Mouse (Mus musculus): ENCODE measurements at regions not wholly inside any gene's neighbourhood (a gene's known extent, or its start where the extent isn't known, plus 50 kb on each side); places are given as distances from the start of the nearest gene placed in this dataset.

DNA sequence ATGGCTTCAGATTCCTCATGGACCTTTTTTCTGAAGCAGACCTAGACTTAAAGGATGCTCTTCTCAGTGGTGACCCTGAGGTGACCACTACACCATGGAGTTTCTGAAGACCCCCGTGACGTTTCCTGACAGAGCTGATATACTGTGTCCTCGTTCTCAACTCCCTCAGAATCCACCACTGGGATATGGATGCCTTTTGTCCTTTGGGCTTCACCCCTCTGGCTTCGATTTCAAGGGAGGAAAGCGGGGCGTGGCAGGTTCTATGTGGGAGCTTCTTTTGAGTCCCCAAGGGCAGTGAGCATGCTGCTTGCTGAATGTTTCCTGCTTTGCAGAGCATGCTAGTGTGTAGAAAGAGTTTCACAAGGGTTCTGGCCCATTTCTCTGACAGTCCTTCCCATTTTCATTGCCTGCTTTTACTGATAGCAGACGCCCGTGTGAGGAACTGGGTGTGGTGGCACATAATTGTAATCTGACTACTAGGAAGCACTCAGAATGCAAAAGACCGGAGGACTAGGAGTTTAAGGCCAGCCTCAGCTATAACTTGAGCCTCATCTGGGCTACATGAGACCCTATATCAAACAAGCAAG is 204.0 kb upstream of the Id2 start:
- H3K4me2 ChIP-seq (ENCODE audit: low read depth, low read length): no peak overlapping the region
- H3K9ac ChIP-seq (ENCODE audit: low read depth, low read length): no peak overlapping the region
- DNase-seq (ENCODE audit: low spot score): no peak
- no peak for ATAC-seq (ENCODE audit: low read depth)
- H3K27ac ChIP-seq (replicated peaks; ENCODE audit: low read depth, low read length): no peak overlapping the region
- H3K9me3 ChIP-seq (ENCODE audit: control insufficient read depth, low read length): no peaks in the 10 kb centered on the region
- no peak overlapping the region for H3K4me3 ChIP-seq (ENCODE audit: low read depth, low read length)
- no peaks in the 10 kb centered on the region for H3K27me3 ChIP-seq (replicated peaks; ENCODE audit: control insufficient read depth, insufficient read depth, low read length)
- H3K4me1 ChIP-seq (ENCODE audit: control insufficient read depth, insufficient read depth, low read length): no peaks in the 10 kb centered on the region
- H3K36me3 ChIP-seq (ENCODE audit: control insufficient read depth, insufficient read depth, low read length): no peaks in the 10 kb centered on the region
- 67% methylated on average over 9 of the region's 9 CpGs for WGBS

DNA sequence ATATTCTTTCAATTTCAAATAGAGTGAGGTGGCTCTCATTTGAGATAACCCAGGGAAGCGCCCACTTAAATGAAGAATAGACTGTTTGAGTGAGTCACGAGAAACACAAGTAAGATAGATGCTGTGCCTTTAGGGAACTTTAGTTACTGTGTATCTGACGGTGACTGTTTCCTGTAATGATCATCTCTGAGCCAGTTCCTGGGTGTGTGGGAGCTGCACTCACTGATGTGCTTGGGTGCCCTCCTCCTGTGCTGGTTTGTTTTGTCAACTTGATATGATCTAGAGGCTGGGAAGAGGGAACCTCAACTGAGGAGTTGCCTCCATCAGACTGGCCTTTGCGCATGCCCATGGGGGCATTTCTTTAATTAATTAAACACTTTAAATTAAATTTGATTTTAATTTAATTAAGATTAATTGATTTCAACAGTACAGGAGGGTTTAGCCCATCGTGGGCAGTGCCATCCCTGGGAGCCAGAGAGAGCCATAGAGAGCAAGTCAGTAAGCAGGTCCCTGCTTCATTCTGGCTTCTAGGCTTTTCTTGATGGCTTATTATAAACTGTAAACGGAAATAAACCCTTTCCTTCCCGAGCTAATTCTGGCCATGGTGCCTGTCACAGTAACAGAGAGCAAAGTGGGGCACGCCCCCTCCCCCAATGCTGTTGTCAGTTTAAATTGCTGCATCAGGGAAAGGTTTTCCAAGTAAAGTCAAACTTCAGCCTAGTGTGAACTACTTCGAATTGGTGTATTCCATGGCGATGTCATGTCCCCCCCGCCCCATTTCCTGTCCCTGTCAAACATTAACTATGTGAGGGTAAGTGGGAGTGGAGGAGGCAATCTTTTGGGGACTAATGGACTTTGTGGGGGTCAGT is 202.9 kb upstream of the Id2 start:
- Histone ChIP-seq H3K9me3 (ENCODE audit: control insufficient read depth, low read length) (no peaks in the 10 kb centered on the region), H3K27me3 (replicated peaks; ENCODE audit: control insufficient read depth, insufficient read depth, low read length) (no peaks in the 10 kb centered on the region), H3K4me3 (ENCODE audit: low read depth, low read length) (no peak overlapping the region), H3K9ac (ENCODE audit: low read depth, low read length) (no peak overlapping the region), H3K4me2 (ENCODE audit: low read depth, low read length) (no peak overlapping the region), H3K4me1 (ENCODE audit: control insufficient read depth, insufficient read depth, low read length) (no peaks in the 10 kb centered on the region), H3K36me3 (ENCODE audit: control insufficient read depth, insufficient read depth, low read length) (no peaks in the 10 kb centered on the region), H3K27ac (replicated peaks; ENCODE audit: low read depth, low read length) (no peak overlapping the region)
- WGBS: 66% methylated on average over 11 of the region's 11 CpGs
- ATAC-seq (ENCODE audit: low read depth): no peak
- DNase-seq (ENCODE audit: low spot score): no peak

DNA sequence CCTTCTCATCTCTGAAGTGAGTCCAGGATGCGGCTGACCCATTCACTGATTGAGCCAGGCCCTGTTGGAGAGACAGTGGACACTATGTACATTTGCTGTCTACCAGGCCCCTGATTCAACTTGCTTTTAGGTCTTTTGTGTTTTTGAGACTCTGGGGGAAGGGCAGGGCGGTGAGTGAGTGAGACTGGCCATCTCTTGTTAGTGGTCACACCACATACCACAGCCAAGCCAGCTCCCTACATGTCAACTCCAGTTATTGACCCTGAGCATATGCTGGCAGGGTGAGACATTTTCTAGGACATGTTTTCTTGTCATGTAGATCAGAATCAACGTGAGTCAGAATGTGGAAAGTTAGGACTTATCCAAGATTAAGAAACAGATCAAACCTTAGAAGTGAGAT is 201.8 kb upstream of the Id2 start:
- WGBS: 88% methylated on average over 3 of the region's 3 CpGs
- ATAC-seq (ENCODE audit: low read depth) (no peak), DNase-seq (ENCODE audit: low spot score) (no peak)
- no peak overlapping the region for H3K27ac ChIP-seq (replicated peaks; ENCODE audit: low read depth, low read length)
- H3K4me1 ChIP-seq (ENCODE audit: control insufficient read depth, insufficient read depth, low read length): no peaks in the 10 kb centered on the region
- H3K4me3 ChIP-seq (ENCODE audit: low read depth, low read length): no peak overlapping the region
- H3K36me3 ChIP-seq (ENCODE audit: control insufficient read depth, insufficient read depth, low read length): no peaks in the 10 kb centered on the region
- no peaks in the 10 kb centered on the region for H3K27me3 ChIP-seq (replicated peaks; ENCODE audit: control insufficient read depth, insufficient read depth, low read length)
- H3K9ac ChIP-seq (ENCODE audit: low read depth, low read length): no peak overlapping the region
- no peak overlapping the region for H3K4me2 ChIP-seq (ENCODE audit: low read depth, low read length)
- H3K9me3 ChIP-seq (ENCODE audit: control insufficient read depth, low read length): no peaks in the 10 kb centered on the region

DNA sequence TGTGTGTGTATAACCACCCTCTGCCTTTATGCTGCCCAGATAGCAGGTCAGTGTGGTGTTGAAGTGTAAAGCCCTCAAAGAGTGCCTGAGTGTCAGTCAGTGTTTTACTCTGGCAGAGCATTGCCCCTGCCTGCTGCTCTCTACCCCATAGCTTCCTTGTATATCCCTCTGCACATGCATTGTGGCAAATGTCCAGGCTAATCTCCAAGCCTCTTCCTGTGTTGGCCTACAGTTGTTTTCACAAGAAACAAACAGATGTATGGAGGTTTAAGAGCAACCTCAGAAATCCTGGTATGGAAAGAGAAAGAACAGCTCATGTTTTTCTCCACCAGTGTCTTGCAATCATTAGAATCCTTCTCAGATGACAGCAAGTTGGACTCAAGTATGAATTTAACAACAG is 201.0 kb upstream of the Id2 start:
- Histone ChIP-seq H3K4me3 (ENCODE audit: low read depth, low read length) (no peak overlapping the region), H3K27me3 (replicated peaks; ENCODE audit: control insufficient read depth, insufficient read depth, low read length) (no peaks in the 10 kb centered on the region), H3K4me1 (ENCODE audit: control insufficient read depth, insufficient read depth, low read length) (no peaks in the 10 kb centered on the region), H3K9me3 (ENCODE audit: control insufficient read depth, low read length) (no peaks in the 10 kb centered on the region), H3K27ac (replicated peaks; ENCODE audit: low read depth, low read length) (no peak overlapping the region), H3K4me2 (ENCODE audit: low read depth, low read length) (no peak overlapping the region), H3K36me3 (ENCODE audit: control insufficient read depth, insufficient read depth, low read length) (no peaks in the 10 kb centered on the region), H3K9ac (ENCODE audit: low read depth, low read length) (no peak overlapping the region)
- ATAC-seq (ENCODE audit: low read depth) (no peak), DNase-seq (ENCODE audit: low spot score) (peak; percentile 30)

DNA sequence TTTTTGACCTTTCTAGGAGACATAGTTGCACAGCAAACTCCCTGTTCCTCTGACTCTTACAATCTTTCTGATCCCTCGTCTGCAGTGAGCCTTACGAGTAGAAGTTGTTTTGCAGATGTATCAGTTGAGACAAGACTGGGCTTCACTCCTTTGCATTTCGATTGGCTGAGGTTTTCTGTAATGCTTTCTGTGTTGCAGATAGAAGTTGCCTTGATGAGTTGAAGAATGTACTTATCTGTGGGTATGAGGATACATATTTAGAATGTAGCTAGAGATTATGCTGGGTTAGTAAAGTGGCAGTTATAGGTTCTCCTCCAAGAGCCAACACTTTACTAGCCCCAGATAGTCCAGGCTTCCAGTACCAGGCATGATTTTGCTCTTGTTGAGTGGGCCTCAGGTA is 199.7 kb upstream of the Id2 start:
- DNase-seq (ENCODE audit: low spot score) (no peak), ATAC-seq (ENCODE audit: low read depth) (no peak)
- no peaks in the 10 kb centered on the region for H3K4me1 ChIP-seq (ENCODE audit: control insufficient read depth, insufficient read depth, low read length)
- H3K9ac ChIP-seq (ENCODE audit: low read depth, low read length): no peak overlapping the region
- no peaks in the 10 kb centered on the region for H3K9me3 ChIP-seq (ENCODE audit: control insufficient read depth, low read length)
- no peaks in the 10 kb centered on the region for H3K36me3 ChIP-seq (ENCODE audit: control insufficient read depth, insufficient read depth, low read length)
- no peak overlapping the region for H3K4me2 ChIP-seq (ENCODE audit: low read depth, low read length)
- 89% methylated on average over 3 of the region's 3 CpGs for WGBS
- no peaks in the 10 kb centered on the region for H3K27me3 ChIP-seq (replicated peaks; ENCODE audit: control insufficient read depth, insufficient read depth, low read length)
- no peak overlapping the region for H3K27ac ChIP-seq (replicated peaks; ENCODE audit: low read depth, low read length)
- no peak overlapping the region for H3K4me3 ChIP-seq (ENCODE audit: low read depth, low read length)

DNA sequence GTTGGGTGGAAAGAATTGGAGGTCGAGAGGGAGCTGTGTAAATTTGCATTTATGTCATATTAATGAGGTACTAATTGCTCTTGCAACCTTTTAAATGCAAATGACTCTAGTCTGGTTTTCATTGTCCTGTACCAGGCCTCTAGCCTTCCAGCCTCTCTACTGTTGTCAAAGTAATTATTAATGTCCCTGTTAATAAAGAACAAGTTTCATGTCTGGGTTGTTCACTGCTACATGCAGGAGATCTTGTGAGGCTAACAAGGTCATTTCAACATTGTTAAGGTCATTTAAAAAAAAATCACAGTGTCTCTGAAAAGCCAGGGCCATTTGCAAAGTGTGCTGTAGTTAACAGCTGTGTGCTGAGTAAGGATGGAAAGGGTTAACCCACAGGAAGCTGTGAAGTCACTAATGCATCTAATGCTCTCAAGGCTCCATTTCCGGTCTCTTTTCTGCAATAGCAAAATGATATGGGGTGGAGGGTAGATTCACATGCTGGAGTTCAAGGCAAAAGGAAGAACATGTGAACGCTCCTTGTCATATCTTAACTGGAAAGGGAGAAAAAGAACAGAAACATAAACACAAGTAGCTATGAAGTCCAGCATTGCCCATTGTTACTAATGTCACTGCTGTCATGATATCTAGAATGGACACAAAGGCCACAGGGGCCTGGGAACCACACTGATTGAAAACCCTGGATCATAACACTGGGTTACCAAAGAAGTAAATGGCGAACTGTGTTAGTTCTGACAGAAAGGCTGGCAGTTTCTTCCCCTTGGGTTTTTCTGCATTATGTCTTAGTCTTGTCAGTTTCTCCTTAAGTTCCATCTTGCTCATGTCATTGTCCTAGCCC is 197.5 kb upstream of the Id2 start:
- ATAC-seq (ENCODE audit: low read depth): no peak
- Histone ChIP-seq H3K36me3 (ENCODE audit: control insufficient read depth, insufficient read depth, low read length) (no peaks in the 10 kb centered on the region), H3K4me2 (ENCODE audit: low read depth, low read length) (no peak overlapping the region), H3K9ac (ENCODE audit: low read depth, low read length) (no peak overlapping the region), H3K27me3 (replicated peaks; ENCODE audit: control insufficient read depth, insufficient read depth, low read length) (no peaks in the 10 kb centered on the region), H3K4me1 (ENCODE audit: control insufficient read depth, insufficient read depth, low read length) (no peaks in the 10 kb centered on the region), H3K4me3 (ENCODE audit: low read depth, low read length) (no peak overlapping the region), H3K27ac (replicated peaks; ENCODE audit: low read depth, low read length) (no peak overlapping the region), H3K9me3 (ENCODE audit: control insufficient read depth, low read length) (no peaks in the 10 kb centered on the region)
- 54% methylated on average over 4 of the region's 4 CpGs for WGBS
- DNase-seq (ENCODE audit: low spot score): no peak

DNA sequence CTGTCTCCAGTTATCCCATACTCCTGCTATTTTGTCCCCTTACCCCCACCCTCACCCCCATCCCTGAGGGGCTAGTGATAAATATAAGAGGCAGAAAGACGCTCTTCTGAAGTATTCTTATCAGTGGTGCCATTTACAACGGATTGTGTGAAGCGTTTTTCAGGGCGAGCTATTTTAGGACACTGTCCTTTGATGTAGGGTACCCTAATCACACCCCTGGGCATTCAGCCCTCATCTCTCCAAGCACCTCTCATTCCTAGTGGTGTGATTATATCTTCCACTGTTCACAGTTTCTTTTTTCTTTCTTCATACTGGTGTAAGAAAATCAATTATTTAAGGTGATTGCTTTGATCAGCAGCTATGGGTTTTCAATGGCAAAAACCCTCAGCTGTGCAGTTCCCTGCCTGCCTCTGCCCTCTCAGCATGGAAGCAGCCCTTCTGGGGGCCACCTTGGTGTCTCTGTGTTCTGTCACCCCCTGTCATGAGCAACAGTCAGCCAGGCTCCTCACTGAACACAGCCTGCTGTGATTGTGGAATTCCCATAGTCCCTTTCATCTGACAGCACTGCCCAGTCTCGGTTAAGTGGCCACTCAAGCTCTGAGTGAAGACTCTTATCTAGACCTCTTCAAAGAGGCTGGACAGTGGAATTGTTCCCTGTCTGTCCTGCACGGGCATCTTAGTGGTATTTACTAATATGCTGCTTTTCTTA is 196.7 kb upstream of the Id2 start:
- H3K36me3 ChIP-seq (ENCODE audit: control insufficient read depth, insufficient read depth, low read length): no peaks in the 10 kb centered on the region
- no peak overlapping the region for H3K9ac ChIP-seq (ENCODE audit: low read depth, low read length)
- WGBS: 36% methylated on average over 6 of the region's 6 CpGs
- no peak overlapping the region for H3K27ac ChIP-seq (replicated peaks; ENCODE audit: low read depth, low read length)
- no peaks in the 10 kb centered on the region for H3K9me3 ChIP-seq (ENCODE audit: control insufficient read depth, low read length)
- no peak overlapping the region for H3K4me3 ChIP-seq (ENCODE audit: low read depth, low read length)
- DNase-seq (ENCODE audit: low spot score) (no peak), ATAC-seq (ENCODE audit: low read depth) (no peak)
- no peaks in the 10 kb centered on the region for H3K4me1 ChIP-seq (ENCODE audit: control insufficient read depth, insufficient read depth, low read length)
- H3K4me2 ChIP-seq (ENCODE audit: low read depth, low read length): no peak overlapping the region
- H3K27me3 ChIP-seq (replicated peaks; ENCODE audit: control insufficient read depth, insufficient read depth, low read length): no peaks in the 10 kb centered on the region

DNA sequence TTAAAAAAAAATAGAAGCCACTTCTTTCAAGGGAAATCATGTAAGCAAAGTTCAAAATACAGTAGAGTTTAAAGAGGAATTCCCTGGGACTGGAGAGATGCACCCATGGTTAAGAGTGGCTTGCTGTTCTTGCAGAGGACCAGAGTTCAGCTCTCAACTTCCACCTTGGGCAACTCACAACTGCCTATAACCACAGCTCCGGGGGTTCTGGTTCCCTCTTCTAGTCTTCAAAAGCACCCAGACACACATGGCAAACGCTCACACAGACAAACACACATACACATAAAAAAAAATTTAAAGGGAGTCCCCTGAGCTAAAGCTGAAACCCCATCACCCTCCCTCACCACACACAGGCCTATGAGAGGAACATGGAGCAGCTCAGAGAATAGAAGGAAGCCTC is 192.4 kb upstream of the Id2 start:
- Histone ChIP-seq H3K9ac (ENCODE audit: low read depth, low read length) (no peak overlapping the region), H3K36me3 (ENCODE audit: control insufficient read depth, insufficient read depth, low read length) (no peaks in the 10 kb centered on the region), H3K4me1 (ENCODE audit: control insufficient read depth, insufficient read depth, low read length) (no peaks in the 10 kb centered on the region), H3K4me3 (ENCODE audit: low read depth, low read length) (no peak overlapping the region), H3K27me3 (replicated peaks; ENCODE audit: control insufficient read depth, insufficient read depth, low read length) (no peaks in the 10 kb centered on the region), H3K27ac (replicated peaks; ENCODE audit: low read depth, low read length) (no peak overlapping the region), H3K4me2 (ENCODE audit: low read depth, low read length) (no peak overlapping the region), H3K9me3 (ENCODE audit: control insufficient read depth, low read length) (no peaks in the 10 kb centered on the region)
- DNase-seq (ENCODE audit: low spot score) (no peak), ATAC-seq (ENCODE audit: low read depth) (no peak)
- WGBS: 85% methylated on average over 2 of the region's 2 CpGs

Measured in embryonic facial prominence, embryonic 14.5 days (tissue).